Mouse (Mus musculus): ENCODE measurements around the gene Lsm14b.

Gene Lsm14b

DNA sequence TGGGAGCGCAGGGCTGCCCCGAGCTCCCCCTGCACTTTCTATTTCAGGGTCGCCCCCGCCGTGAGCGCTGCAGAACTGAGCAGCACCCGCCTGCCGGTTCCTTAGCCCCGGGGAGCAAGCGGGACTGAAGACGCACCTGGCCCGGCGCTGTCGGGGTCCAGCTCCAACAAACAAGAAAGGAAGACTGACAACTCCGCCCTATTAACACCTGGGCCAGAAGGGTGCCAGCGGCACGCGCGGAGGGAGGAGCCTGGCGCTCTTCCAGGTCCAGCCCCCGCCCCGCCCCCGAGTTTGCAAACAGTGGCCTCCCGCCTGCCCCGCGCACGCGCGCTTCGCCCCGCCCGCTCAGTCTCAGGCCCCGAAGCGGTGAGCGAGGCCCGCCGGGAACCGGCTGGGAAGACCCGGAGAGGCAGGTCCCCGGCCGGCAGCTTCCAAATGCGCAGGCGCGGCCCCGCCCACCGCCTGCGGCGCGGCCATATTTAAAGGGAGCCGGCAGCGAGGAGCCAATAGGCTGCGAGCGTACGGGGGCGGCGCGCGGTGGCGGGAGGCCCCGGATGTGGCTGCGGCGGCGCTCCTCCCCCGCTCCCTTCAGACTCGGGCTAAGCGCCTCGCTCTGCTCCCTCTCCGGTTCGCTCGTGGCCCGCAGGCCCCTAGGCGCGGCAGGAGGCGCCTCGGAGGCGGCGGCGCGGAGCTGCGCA, at the start of gene Lsm14b:
Gene Lsm14b (plus strand): TSS at position 587 of the 698 bp plus-strand sequence.
- in situ Hi-C loops (cut with MboI; ENCODE audit: low pct_unique_long_range_greater_than_20kb in 1 of 2, low sequenced_read_pairs in 2 of 2, unreplicated experiment in 1 of 2) = no loop called here

DNA sequence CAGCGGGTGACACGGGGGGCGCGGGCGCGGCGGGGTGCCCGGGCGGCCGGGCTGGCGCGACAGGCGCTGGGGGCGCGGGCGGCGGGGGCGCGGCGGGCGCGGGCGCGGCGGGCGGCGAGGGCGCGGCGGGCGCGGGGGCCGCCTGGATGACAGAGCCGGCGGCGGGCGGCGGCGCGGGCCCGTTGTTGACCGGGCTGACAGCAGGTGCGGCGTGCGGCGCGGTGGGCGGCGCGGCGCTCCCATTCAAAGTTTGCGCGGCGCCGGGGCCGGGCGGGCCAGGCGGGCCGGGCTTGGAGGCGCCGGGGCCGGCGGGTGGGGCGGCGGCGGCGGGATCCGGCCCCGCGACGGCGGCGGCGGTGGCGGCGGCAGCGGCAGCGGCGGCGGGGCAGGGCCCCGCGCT, 48.9 kb upstream of the Lsm14b start:
- in situ Hi-C loops (cut with MboI; ENCODE audit: low pct_unique_long_range_greater_than_20kb in 1 of 2, low sequenced_read_pairs in 2 of 2, unreplicated experiment in 1 of 2) = no loop called here

DNA sequence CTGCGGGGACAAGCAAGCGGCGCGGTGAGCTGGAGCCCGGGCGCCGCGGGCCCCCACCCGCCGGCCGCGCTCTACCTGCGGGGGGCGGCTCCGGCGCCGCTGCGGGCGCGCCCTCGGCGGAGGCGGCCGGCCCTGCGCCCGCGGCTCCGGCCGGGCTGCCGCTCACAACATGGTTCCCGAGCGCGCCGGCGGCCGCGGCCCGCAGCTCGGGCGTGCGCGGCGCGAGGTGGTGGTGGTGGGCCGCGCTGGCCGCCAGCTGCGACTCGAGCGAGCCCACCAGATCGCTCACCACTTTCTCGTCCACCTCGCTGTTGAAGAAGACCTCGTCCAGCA, 48.5 kb upstream of the Lsm14b start:
- in situ Hi-C loops (cut with MboI; ENCODE audit: low pct_unique_long_range_greater_than_20kb in 1 of 2, low sequenced_read_pairs in 2 of 2, unreplicated experiment in 1 of 2) = no loop called here

DNA sequence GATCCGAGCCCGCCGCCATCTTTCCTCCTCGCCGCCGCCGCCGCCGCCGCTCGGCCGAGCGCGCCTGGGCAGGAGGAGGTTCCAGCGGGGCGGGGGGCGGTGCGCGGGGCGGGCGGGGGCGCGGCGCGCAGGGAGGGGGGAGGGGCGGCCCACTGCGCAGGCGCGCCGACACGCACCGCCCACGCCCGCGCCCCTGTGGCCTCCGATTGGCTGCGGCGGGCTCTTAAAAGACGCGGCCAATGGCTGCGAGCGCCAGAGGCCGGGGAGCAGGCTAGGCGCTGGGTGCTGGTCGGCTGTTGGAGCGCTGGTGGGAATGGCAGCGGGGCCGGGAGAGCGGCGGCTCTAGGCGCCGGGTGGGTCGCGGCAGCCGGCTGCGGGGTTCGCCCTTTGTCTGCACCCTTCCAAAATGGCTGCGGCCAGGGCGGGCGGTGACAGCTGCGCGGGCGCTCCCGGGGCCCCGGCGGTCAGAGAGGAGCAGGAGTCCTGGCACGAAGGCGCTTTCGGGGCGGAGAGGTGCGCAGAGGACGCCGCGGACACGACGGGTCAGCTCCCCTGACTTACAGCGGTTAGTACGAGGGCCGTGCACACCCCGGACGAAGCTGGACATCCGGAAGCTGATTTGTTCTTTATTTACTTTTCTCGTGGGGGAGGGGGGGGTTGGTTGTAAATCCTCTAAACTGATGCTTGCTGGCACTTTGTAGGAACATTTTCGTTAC, 48.0 kb upstream of the Lsm14b start, which contains the start of gene Taf4:
Gene Taf4 (minus strand): TSS at position 19 of the 716 bp plus-strand sequence.
- in situ Hi-C loops (cut with MboI; ENCODE audit: low pct_unique_long_range_greater_than_20kb in 1 of 2, low sequenced_read_pairs in 2 of 2, unreplicated experiment in 1 of 2) = no loop called here

DNA sequence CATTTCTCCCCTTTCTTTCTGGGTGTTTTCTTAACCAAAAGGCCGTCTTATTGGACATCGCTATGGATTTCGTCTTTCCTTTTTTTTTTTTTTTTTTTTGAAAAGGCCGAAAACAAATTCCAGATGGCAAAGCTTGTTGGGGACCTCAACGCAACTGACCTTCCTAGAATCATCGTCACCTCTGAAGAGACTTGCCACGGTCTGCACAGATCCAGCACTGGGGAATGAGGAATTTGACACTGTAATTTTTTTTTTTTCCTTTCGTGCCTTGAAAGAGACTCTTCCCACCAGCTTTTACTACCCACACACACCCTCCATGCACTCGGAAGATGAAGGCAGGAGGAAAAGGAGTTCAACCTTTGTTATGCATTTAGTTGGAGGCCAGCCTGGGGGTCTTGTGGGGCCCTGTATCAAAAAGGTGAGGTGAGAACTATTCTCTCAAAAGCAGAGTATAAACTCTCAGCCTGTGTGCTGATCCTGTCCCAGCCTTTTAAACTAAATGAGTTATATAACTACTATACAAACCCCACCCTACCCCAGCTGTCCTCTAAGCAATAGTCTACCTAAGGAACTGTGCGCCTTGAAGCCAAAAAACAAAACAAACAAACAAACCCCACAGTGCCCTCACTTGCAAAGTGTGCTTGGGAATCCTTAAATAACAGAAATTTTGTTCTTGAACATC, 47.3 kb upstream of the Lsm14b start:
- in situ Hi-C loops (cut with MboI; ENCODE audit: low pct_unique_long_range_greater_than_20kb in 1 of 2, low sequenced_read_pairs in 2 of 2, unreplicated experiment in 1 of 2) = no loop called here

DNA sequence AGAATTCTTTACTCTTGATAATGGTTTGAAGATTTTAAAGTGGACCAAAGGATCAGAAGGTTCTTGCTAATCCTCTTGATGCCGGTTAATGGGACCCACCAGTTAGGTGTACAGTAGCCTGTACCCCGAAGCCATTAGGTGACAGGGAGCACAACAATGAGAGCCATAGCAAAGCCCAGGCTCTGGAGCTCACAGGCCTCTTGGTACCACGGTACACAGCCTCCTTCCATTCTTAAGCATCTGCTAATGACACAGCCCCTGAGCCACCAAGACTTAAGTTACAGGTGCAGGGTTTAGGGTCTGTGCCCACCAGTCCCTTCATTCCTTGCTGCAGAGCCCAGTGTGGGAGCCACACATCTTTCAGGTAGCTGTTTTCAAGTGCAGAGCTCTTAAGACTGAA, 46.5 kb upstream of the Lsm14b start:
- in situ Hi-C loops (cut with MboI; ENCODE audit: low pct_unique_long_range_greater_than_20kb in 1 of 2, low sequenced_read_pairs in 2 of 2, unreplicated experiment in 1 of 2) = no loop called here

DNA sequence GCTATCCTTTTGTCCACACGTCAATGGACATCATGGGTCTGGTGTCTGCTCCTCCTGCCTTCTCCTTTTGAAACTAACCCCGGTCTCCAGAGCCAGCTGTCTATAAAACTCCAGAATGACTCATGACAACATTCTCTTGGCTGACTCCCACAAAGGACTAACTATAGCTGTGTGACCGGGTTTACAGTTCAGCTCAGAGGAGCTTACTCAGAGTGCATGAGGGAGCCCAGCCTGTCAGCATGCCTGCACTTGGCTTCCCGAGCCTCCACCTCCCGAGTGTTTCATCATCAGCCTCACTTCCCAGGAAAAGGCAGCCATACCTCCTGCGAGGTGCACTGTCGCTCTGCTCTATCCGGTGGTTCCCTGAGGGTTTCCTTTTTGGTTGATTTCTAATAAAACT, 45.0 kb upstream of the Lsm14b start:
- in situ Hi-C loops (cut with MboI; ENCODE audit: low pct_unique_long_range_greater_than_20kb in 1 of 2, low sequenced_read_pairs in 2 of 2, unreplicated experiment in 1 of 2) = no loop called here

DNA sequence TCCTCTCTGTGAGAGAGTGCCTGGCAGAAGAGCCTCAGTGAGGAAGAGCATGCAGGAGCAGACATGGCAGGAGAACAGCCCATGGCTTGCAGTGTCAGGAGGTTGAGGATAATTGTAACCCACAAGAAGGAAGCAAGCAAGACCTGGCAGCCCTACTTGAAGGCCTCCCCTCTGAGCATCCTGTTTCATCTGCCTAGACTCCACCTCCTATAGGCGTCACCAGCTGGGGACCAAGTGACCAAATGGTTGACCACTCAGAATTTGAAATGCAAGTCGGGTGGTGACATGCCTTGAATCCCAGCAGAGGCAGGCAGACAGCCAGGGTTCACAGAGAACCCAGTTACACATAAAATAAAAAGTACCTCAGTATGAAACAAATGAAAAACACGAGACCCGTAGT, 44.2 kb upstream of the Lsm14b start:
- in situ Hi-C loops (cut with MboI; ENCODE audit: low pct_unique_long_range_greater_than_20kb in 1 of 2, low sequenced_read_pairs in 2 of 2, unreplicated experiment in 1 of 2) = no loop called here

DNA sequence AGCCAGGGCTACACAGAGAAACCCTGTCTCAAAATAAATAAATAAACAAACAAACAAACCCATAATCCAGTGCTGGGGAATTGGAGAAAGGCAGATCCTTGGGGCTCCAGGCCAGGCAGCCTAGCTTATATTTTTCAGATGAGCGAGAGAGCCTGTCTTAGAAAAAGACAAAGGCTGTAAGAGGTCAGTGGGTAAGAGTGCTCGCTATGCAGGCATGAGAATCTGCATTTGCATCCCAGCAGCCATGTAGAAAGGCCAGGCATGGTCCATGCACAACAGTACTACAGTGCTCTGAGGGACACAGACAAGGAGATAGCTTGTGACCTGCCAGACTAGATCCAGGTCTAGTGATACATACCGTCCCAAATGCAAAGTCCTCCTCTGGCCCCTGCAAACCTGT, 42.1 kb upstream of the Lsm14b start:
- in situ Hi-C loops (cut with MboI; ENCODE audit: low pct_unique_long_range_greater_than_20kb in 1 of 2, low sequenced_read_pairs in 2 of 2, unreplicated experiment in 1 of 2) = no loop called here

DNA sequence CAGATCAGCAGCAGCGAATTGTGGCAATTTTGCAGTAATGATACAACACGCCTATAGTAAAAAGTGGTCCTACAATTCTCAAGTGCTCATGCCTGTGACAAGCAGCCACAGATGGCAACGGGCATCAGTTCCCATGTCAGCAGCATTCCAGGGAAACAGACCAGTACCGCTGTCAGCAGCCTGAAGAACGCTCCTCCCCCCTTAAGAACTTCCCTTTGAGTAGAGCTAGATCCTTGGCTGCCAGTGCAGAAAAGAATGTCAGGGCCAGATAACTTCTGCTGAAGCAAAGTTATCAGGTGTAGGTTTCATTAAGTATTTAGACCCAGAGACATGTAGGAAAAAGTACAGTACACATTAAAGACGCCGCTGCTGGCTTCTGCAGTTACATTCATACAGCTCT, 40.0 kb upstream of the Lsm14b start:
- in situ Hi-C loops (cut with MboI; ENCODE audit: low pct_unique_long_range_greater_than_20kb in 1 of 2, low sequenced_read_pairs in 2 of 2, unreplicated experiment in 1 of 2) = no loop called here

DNA sequence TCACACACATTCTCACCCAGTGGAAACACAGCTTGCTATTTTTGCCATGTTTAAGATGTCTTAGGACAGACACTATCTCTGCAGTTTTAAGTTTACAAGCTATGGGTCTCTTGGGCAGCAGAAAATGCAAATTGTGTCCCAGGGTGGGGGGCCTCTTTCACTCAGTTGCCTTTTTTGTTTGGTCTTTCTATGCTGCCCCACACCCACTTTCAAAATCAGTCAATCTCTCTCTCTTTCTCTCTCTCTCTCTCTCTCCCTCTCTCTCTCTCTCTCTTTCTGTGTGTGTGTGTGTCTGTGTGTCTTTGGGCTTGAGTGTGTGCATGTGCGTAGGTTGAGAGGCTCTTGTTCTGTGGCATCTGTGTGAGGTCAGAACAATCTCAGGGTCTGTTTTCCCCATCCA, 39.1 kb upstream of the Lsm14b start:
- in situ Hi-C loops (cut with MboI; ENCODE audit: low pct_unique_long_range_greater_than_20kb in 1 of 2, low sequenced_read_pairs in 2 of 2, unreplicated experiment in 1 of 2) = no loop called here

DNA sequence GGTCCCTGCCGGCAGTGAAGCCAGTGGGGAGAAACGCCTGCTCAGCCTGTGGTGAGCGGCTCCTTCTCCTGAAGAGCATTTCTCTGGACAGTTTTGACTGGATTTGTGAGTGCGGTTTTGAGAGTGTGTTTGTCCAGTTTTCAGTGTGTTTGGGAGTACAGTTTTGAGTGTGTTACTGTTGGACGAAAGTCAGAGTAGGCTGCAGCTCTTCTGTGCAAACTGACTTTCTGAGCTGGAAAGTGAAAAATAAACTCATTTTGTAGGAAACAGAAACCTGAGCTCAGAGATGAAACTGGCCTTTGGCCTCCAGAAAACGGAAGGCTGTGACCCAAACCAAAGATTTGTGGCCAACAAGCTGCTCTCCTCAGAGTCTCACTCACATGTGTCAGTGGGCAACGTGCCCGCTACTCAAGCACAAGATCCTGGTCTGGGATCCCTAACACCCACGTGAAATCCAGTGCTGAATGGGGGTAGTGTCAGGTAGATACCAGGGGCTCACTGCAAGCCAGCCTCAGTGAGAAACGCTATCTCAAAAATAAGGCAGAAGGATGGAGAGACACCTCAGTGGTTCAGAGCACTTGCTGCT, 38.3 kb upstream of the Lsm14b start:
- in situ Hi-C loops (cut with MboI; ENCODE audit: low pct_unique_long_range_greater_than_20kb in 1 of 2, low sequenced_read_pairs in 2 of 2, unreplicated experiment in 1 of 2) = no loop called here

DNA sequence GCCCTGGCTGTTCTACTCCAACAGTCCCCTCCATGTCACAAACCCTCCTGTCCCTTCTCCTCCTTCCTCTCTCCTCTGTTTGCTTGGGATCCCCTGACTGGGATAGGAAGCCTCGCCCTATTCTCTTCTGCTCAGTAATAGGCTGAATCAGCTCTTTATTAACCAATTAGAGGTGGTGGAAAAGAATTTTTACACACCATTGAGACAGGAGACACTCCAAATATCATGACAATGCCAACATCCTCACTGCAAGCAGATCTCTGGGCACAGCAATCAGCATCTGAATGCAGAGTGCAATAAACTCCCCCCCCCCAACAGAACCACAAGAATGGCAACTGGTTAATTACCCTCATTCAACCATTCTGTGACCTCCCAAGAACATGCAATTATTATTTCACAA, 35.7 kb upstream of the Lsm14b start:
- in situ Hi-C loops (cut with MboI; ENCODE audit: low pct_unique_long_range_greater_than_20kb in 1 of 2, low sequenced_read_pairs in 2 of 2, unreplicated experiment in 1 of 2) = no loop called here

DNA sequence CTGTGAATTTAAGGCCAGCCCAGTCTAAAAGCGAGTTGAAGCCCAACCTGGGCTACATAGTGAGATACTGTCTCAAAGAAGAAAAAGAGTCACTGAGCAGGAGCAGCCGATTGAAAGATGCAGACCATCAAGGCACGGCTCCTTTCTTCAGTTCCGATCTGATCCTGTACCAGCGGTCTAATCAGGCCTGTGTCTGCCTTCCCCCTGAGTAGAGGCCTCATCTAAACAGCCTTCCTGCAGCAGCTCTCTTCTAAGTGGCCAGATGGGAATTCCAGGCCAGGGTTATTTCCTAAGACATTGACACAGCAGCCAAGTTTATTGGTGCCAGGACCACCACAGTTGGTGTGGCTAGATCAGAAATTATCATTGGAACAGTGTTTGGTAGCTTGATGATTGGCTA, 31.7 kb upstream of the Lsm14b start:
- in situ Hi-C loops (cut with MboI; ENCODE audit: low pct_unique_long_range_greater_than_20kb in 1 of 2, low sequenced_read_pairs in 2 of 2, unreplicated experiment in 1 of 2) = no loop called here

DNA sequence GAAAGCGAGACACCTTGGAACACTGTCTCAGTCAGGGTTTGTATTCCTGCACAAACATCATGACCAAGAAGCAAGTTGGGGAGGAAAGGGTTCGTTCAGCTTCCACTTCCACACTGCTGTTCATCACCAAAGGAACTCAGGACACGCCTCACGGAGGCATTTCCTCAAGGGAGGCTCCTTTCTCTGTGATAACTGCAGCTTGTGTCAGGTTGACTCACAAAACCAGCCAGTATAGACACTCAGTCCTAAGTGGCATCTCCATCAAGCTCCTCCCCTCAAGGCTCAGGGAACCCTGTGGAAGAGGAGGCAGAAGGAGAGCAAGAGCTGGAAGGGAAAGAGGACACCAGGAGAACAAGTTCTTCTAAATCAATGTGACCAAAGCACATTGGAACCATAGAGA, 26.4 kb upstream of the Lsm14b start:
- in situ Hi-C loops (cut with MboI; ENCODE audit: low pct_unique_long_range_greater_than_20kb in 1 of 2, low sequenced_read_pairs in 2 of 2, unreplicated experiment in 1 of 2) = no loop called here

DNA sequence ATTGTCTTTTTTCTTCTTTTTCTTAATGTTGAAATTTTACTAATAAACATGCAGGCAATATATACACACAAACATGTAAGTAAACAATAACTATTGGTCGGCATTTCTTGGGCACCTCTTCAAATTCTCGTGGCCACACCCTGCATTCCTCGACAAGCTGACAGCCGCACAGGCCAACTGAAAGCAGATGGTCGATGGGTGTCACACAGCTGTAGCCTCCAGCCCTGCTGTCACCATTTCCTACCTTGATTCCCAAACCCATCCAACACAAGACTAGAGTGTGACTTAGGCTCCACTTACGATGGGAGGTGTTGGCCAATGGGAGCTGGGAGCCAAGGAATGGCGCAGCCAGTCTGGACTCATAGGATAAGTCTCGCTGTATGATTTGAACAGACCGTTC, 23.2 kb upstream of the Lsm14b start:
- in situ Hi-C loops (cut with MboI; ENCODE audit: low pct_unique_long_range_greater_than_20kb in 1 of 2, low sequenced_read_pairs in 2 of 2, unreplicated experiment in 1 of 2) = no loop called here

DNA sequence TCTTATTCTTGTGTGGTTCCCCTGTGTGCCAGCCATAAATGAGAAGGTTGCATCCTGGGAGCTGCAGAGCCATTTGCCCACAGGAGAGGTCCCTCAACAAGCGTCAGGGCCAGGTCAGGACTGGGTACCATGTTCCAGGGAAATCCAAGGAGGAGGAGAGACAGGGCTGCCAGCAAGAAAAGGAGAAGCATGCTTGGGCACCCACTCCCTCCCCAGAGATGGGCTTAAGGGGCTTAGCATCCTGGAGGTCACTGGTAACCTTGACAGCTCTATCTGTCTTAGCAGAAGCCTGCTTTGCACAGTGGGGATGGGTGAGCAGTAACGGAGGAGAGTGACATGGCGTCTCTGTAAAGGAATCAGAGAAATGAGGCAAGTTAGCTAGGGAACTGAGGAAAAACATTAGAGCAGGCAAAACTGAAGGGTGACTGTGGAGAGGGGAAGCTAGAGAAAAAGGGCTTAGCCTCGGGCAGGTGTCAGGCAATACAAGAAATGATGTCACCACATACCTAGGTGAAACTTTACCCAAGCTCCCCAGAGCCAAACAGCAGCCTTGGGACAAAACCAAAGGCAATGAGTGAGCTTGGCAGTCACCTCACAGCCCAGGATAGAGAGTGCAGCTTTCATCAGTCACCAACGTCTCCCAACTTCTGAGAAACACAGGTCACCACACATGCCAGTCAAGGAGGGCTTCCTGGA, 19.0 kb upstream of the Lsm14b start:
- in situ Hi-C loops (cut with MboI; ENCODE audit: low pct_unique_long_range_greater_than_20kb in 1 of 2, low sequenced_read_pairs in 2 of 2, unreplicated experiment in 1 of 2) = no loop called here

DNA sequence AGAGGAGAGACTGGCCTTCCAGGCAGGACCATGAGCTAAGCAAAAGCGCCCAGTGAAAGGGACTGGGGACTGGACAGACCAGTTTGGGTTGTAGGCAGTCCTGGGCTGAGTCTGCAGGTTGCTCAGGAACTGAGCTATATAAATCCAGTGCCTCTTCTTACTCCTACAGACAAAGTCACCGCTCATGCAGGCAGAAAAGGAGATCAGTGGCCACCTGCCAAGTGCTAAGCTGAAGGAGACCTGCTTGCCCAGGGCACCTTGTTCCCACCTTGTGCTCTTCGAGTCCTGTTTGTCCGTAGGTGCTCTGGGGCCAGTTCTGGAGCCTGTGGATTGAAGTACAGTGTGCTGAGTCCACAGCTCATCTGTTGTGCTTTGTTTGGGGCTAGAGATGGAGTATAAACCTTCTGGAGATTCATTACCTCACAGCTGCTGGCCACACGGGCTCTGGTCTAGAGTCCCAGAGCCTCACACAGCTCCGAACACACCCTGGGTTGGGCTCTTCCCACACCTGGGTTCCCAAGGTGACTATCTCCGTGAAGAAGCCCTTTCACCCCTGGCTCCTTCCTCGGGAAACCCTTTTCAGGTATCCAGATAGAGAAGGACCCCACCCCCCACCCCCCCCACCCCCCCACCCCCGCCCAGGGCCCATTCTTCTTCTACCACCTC, 18.3 kb upstream of the Lsm14b start:
- in situ Hi-C loops (cut with MboI; ENCODE audit: low pct_unique_long_range_greater_than_20kb in 1 of 2, low sequenced_read_pairs in 2 of 2, unreplicated experiment in 1 of 2) = no loop called here

Data from mouse embryonic stem cell (cell line).